Mouse (Mus musculus) liver, embryonic 14.5 days (tissue): Measurements from ENCODE around the gene Hdac11. TPM values are rescaled to one million over a fixed set of nuclear protein-coding genes. Genes with fewer than 3 reads are reported as not detected.
"Not testable (repeated sequence)": the region's sequence is repeated elsewhere in the genome, so short reads cannot be mapped to it uniquely, and the experiment has no call there.

Experiments used
- ATAC-seq: fragments of 200-750 bp; cut with Nextera tagmentation; 2 replicates; pipeline ENCODE4 v1.8.0; 2017; ENCODE audit warnings: moderate number of reproducible peaks, mild to moderate bottlenecking, moderate library complexity; ENCODE audit not compliant: insufficient read depth
- DNase-seq, 3 experiments: peaks; one replicate each; pipeline ENCODE4 v3.0.0-alpha.2; 2012 to 2013; ENCODE audit warnings: low read depth in 3 of 3, low spot score in 3 of 3
- H3K27ac ChIP-seq: fragments of 300-500 bp; sonication (generic); 2 replicates; pipeline ENCODE4 v1.5.1; 2014; ENCODE audit warnings: moderate library complexity, mild to moderate bottlenecking, control low read depth, inconsistent platforms
- H3K27me3 ChIP-seq: fragments of 300-500 bp; sonication (generic); 2 replicates; pipeline ENCODE4 v1.6.1; 2014; ENCODE audit warnings: mild to moderate bottlenecking, low read length, moderate library complexity; ENCODE audit not compliant: control insufficient read depth, insufficient read depth
- H3K36me3 ChIP-seq: fragments of 300-500 bp; sonication (generic); replicated peaks from 2 replicates; pipeline ENCODE4 v1.6.1; 2014; ENCODE audit warnings: low read depth; ENCODE audit not compliant: control insufficient read depth, insufficient read depth
- H3K4me1 ChIP-seq, 2 experiments: fragments of 200-500 bp in 1 of 2; fragments of 300-500 bp in 1 of 2; sonication (generic) in 1 of 2; replicated peaks; 2 replicates each; pipeline ENCODE4 v1.6.1; 2012 to 2014; ENCODE audit warnings: antibody characterized with exemption in 1 of 2, inconsistent platforms in 1 of 2, low read length in 1 of 2; ENCODE audit not compliant: control insufficient read depth in 2 of 2, insufficient read depth in 2 of 2
- H3K4me2 ChIP-seq: fragments of 300-500 bp; sonication (generic); 2 replicates; pipeline ENCODE4 v1.6.1; 2014; ENCODE audit warnings: low read depth, mild to moderate bottlenecking, control low read depth, moderate library complexity
- H3K4me3 ChIP-seq, 2 experiments: fragments of 200-500 bp in 1 of 2; fragments of 300-500 bp in 1 of 2; sonication (generic) in 1 of 2; 2 replicates each; pipeline ENCODE4 v1.5.1; 2012 to 2014; ENCODE audit warnings: low read depth in 2 of 2, low read length in 2 of 2, mild to moderate bottlenecking in 2 of 2, control low read depth in 1 of 2, inconsistent platforms in 1 of 2, moderate library complexity in 1 of 2; ENCODE audit not compliant: insufficient read depth in 1 of 2
- H3K9ac ChIP-seq: fragments of 300-500 bp; sonication (generic); replicated peaks from 2 replicates; pipeline ENCODE4 v1.6.1; 2014; ENCODE audit warnings: mild to moderate bottlenecking, control low read depth, moderate library complexity
- H3K9me3 ChIP-seq: fragments of 300-500 bp; sonication (generic); 2 replicates; pipeline ENCODE4 v1.6.1; 2016; ENCODE audit warnings: low read length, mixed read lengths; ENCODE audit not compliant: control insufficient read depth
- CTCF ChIP-seq: IDR thresholded peaks from 2 replicates; pipeline ENCODE4 v1.5.1; 2016; ENCODE audit warnings: antibody characterized with exemption, low read depth, control low read depth
- EP300 ChIP-seq: IDR thresholded peaks from 2 replicates; pipeline ENCODE4 v1.6.1; 2016; ENCODE audit warnings: antibody characterized with exemption, low read depth
- WGBS: fragments of 180-500 bp; shearing (Covaris S2); extraction: QIAGEN DNeasy Blood & Tissue Kit; methylation state at CpG from one replicate; pipeline ENCODE4 v1.1.7; 2014; ENCODE audit not compliant: insufficient replicate concordance; 5-methylcytosine and 5-hydroxymethylcytosine counted together
- polyA plus RNA-seq, 2 experiments: library from polyadenylated mRNA; depleted of rRNA in 1 of 2; stranded (reverse) in 1 of 2; unstranded in 1 of 2; fragments of >200 nt; fragmentation: Nextera tagmentation in 1 of 2; extraction: Ambion mirVana in 1 of 2; gene quantifications; 2 replicates each; pipeline versions ENCODE4 v1.2.1 to v1.2.3; 2012 to 2014

Hdac11 gene
- polyA plus RNA-seq, 2 experiments = 4.8 to 12.1 TPM

GRCm38 (mm10) chr6:91115863-91116243, 40.6 kb upstream of the Hdac11 start:
- peaks cover 50 to 51% of the 10 kb centered on the region in 2 experiments for H3K4me1 ChIP-seq
- no peaks in the 10 kb centered on the region for H3K9me3 ChIP-seq
- no peaks in the 10 kb centered on the region for H3K27me3 ChIP-seq
- H3K27ac ChIP-seq = peak overlapping the region; percentile 68
- peaks cover 7% of the 10 kb centered on the region for H3K36me3 ChIP-seq
- ATAC-seq = peak; percentile 80
- peak; percentile 56 to 66 (median 60) for DNase-seq
- H3K9ac ChIP-seq = peak overlapping the region; percentile 79
- TF ChIP-seq CTCF = no peak
- no peak for TF ChIP-seq EP300
- H3K4me3 ChIP-seq = peak overlapping the region; percentile 73 to 76
- WGBS = 2% methylated on average over 4 of the region's 4 CpGs
- H3K4me2 ChIP-seq = peak overlapping the region; percentile 67

- peak within 1 kb of the TSS; percentile 79 for H3K9ac ChIP-seq
- H3K27me3 ChIP-seq = no peaks in the 10 kb centered on the region
- H3K4me2 ChIP-seq = peak within 1 kb of the TSS; percentile 67
- ATAC-seq = peak; percentile 88
- TF ChIP-seq EP300 (no peak), CTCF (peak; percentile 77)
- H3K4me3 ChIP-seq = peak within 1 kb of the TSS; percentile 73 to 76
- no peaks in the 10 kb centered on the region for H3K9me3 ChIP-seq
- peaks cover 44 to 48% of the 10 kb centered on the region in 2 experiments for H3K4me1 ChIP-seq
- H3K36me3 ChIP-seq = peaks cover 5% of the 10 kb centered on the region; the same call in 1 of the 2 replicates
- H3K27ac ChIP-seq = peak within 1 kb of the TSS; percentile 68
- peak; percentile 75 to 82 (median 79) for DNase-seq
- WGBS = under 1% methylated on average over 84 of the region's 93 CpGs
Measured at GRCm38 (mm10) chr6:91116244-91117145, 40.0 kb upstream of the Hdac11 start, which contains the start of gene Nup210. Gene Nup210 (minus strand): TSS chr6:91116829.

GRCm38 (mm10) chr6:91117149-91117548, 39.3 kb upstream of the Hdac11 start:
- peak overlapping the region; percentile 73 to 76 for H3K4me3 ChIP-seq
- peak overlapping the region; percentile 67 for H3K4me2 ChIP-seq
- H3K27ac ChIP-seq = peak overlapping the region; percentile 5
- peaks cover 37 to 45% of the 10 kb centered on the region in 2 experiments for H3K4me1 ChIP-seq
- no peaks in the 10 kb centered on the region for H3K27me3 ChIP-seq
- no peak; the same call in 1 of the 2 replicates for ATAC-seq
- H3K9me3 ChIP-seq = peaks cover 2% of the 10 kb centered on the region; the same call in 1 of the 2 replicates
- 0 out of 2 replicates have a peak, but pooled peaks cover 3% of the 10 kb centered on the region for H3K36me3 ChIP-seq
- no peak for DNase-seq
- TF ChIP-seq EP300 = no peak
- 8% methylated on average over 9 of the region's 9 CpGs for WGBS
- H3K9ac ChIP-seq = peak overlapping the region; percentile 79

DNA sequence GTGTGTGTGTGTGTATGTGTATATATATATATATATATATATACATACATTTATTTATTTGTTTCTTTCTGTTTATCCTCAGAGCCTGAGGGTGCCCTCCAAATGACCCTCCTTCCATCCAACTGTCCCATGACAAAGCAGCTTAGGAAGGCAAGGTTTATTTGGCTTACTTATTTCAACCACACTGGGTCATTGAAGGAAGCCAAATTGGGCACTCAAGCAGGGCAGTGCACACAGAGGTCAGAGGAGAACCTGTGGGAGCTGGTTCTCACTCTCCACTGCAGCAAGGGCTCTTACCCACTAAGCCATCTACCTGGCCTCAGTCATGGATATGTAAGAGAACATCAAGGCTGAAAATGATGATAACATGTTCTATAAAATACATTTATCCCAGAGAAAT, 37.9 kb upstream of the Hdac11 start:
- no peak overlapping the region for H3K27ac ChIP-seq
- no peak for DNase-seq
- no peak for TF ChIP-seq EP300
- no peak for TF ChIP-seq CTCF
- H3K9me3 ChIP-seq = peaks cover 2% of the 10 kb centered on the region; the same call in 1 of the 2 replicates
- H3K9ac ChIP-seq = no peak overlapping the region
- H3K27me3 ChIP-seq = no peaks in the 10 kb centered on the region
- H3K36me3 ChIP-seq = no peaks in the 10 kb centered on the region
- H3K4me1 ChIP-seq = peaks cover 32 to 37% of the 10 kb centered on the region in 2 experiments
- H3K4me2 ChIP-seq = no peak overlapping the region
- no peak for ATAC-seq
- no peak overlapping the region for H3K4me3 ChIP-seq

GRCm38 (mm10) chr6:91120206-91120605, 36.3 kb upstream of the Hdac11 start:
- Histone ChIP-seq H3K4me2 (no peak overlapping the region), H3K36me3 (no peaks in the 10 kb centered on the region), H3K27ac (no peak overlapping the region), H3K4me1 (peaks cover 17 to 23% of the 10 kb centered on the region in 2 experiments), H3K27me3 (peaks cover 5% of the 10 kb centered on the region), H3K9ac (no peak overlapping the region), H3K9me3 (peaks cover 2% of the 10 kb centered on the region; the same call in 1 of the 2 replicates), H3K4me3 (no peak overlapping the region)
- no peak for ATAC-seq
- WGBS = 77% methylated on average over 2 of the region's 2 CpGs
- no peak for DNase-seq
- no peak for TF ChIP-seq EP300
- no peak for TF ChIP-seq CTCF

DNA sequence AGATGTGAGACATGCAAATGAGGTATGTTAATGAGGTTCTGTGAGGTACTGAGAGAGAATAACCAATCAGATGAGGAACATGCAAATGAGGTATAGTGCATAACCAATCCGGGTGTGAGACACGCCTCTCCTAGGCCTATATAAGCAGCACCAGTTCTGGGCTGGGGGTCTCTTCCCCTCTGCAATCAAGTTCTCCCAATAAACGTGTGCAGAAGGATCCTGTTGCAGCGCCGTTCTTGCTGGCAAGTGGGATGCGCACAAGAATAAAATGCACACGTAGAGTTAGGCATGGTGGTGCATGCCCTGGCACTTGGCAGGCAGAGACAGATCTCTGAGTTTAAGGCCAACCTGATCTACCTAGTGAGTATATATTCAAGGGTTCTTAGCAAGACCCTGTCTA, 35.4 kb upstream of the Hdac11 start:
- H3K27me3 ChIP-seq, H3K4me2 ChIP-seq, ATAC-seq, H3K36me3 ChIP-seq, H3K27ac ChIP-seq, H3K4me3 ChIP-seq, DNase-seq, H3K9me3 ChIP-seq, H3K9ac ChIP-seq: not testable (repeated sequence)
- peaks cover 17 to 21% of the 10 kb centered on the region in 2 experiments for H3K4me1 ChIP-seq
- WGBS = 87% methylated on average over 7 of the region's 7 CpGs
